ENCODE assay signal across 24 mouse cellular contexts in the genomic region with DNA sequence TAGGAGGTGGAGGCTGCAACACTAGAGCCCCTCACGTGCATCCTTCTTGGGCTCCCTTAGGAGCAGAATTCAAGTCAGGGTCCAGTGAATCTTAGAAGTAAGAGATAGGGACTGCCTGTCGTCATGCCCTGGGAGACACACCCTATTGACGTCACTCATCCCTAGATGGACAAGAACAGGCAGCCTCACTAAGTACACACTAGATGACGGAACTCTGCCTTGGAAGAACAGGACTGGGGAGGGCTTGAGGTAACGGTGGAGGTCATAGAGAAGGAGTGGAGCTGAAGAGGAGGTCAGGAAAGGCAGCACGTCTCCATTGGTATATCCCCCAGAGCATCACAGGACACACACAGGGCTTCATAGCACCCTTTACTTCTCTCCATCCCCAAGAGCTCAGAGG. TPM values are rescaled to one million over a fixed set of nuclear protein-coding genes. Genes with fewer than 3 reads are reported as not detected.
A peak's percentile ranks its signal among the peaks of the same experiment; 100 is the strongest.
DNase-seq lines count a peak whose midpoint lies in the region; ATAC-seq lines count a peak whose summit lies in the region.
"Had no signal": no experiment of that assay in that cellular context is flagged by ENCODE, and none has a peak within 500 bp of the region (broad histone marks: within the 10 kb centered on the region; RNA-seq: fewer than 3 reads in every experiment).

No protein-coding gene starts in this region.

- H3K4me3 ChIP-seq in forebrain, embryonic 11.5 days (ENCODE audit: low read depth, low read length): no peak overlapping the region
- no peak overlapping the region for H3K4me3 ChIP-seq in forebrain, embryonic 13.5 days
- no peak overlapping the region for H3K4me3 ChIP-seq in heart, embryonic 10.5 days
- H3K4me3 ChIP-seq in midbrain, embryonic 11.5 days (ENCODE audit: low read depth, low read length): no peak overlapping the region
- no peak overlapping the region for H3K4me3 ChIP-seq in midbrain, embryonic 13.5 days (replicated peaks)
- H3K4me3 ChIP-seq: forebrain, embryonic 10.5 days; forebrain, embryonic 15.5 days; hindbrain, embryonic 10.5 days; hindbrain, embryonic 13.5 days had no signal

- no peaks in the 10 kb centered on the region for H3K4me1 ChIP-seq in forebrain, embryonic 11.5 days (replicated peaks; ENCODE audit: control insufficient read depth, insufficient read depth, low read length)
- H3K4me1 ChIP-seq in forebrain, embryonic 13.5 days: no peaks in the 10 kb centered on the region
- peaks cover under 1% of the 10 kb centered on the region; the same call in 1 of the 2 replicates for H3K4me1 ChIP-seq in heart, embryonic 10.5 days
- H3K4me1 ChIP-seq in midbrain, embryonic 11.5 days (ENCODE audit: control insufficient read depth, insufficient read depth, low read length): no peaks in the 10 kb centered on the region
- no peaks in the 10 kb centered on the region for H3K4me1 ChIP-seq in midbrain, embryonic 13.5 days (replicated peaks)
- H3K4me1 ChIP-seq: forebrain, embryonic 10.5 days; forebrain, embryonic 15.5 days; hindbrain, embryonic 10.5 days; hindbrain, embryonic 13.5 days had no signal

- no peak overlapping the region for H3K9ac ChIP-seq in forebrain, embryonic 11.5 days (ENCODE audit: low read length)
- no peak overlapping the region for H3K9ac ChIP-seq in forebrain, embryonic 13.5 days
- no peak overlapping the region for H3K9ac ChIP-seq in midbrain, embryonic 11.5 days (ENCODE audit: low read length)
- no peak overlapping the region for H3K9ac ChIP-seq in midbrain, embryonic 13.5 days (replicated peaks)
- H3K9ac ChIP-seq: forebrain, embryonic 15.5 days; hindbrain, embryonic 13.5 days had no signal

- no peaks in the 10 kb centered on the region for H3K9me3 ChIP-seq in forebrain, embryonic 11.5 days (ENCODE audit: control insufficient read depth, low read length)
- H3K9me3 ChIP-seq in forebrain, embryonic 13.5 days (replicated peaks): no peaks in the 10 kb centered on the region
- H3K9me3 ChIP-seq in heart, embryonic 10.5 days: no peaks in the 10 kb centered on the region
- H3K9me3 ChIP-seq in midbrain, embryonic 11.5 days (ENCODE audit: control insufficient read depth, low read length): no peaks in the 10 kb centered on the region
- no peaks in the 10 kb centered on the region for H3K9me3 ChIP-seq in midbrain, embryonic 13.5 days
- H3K9me3 ChIP-seq: forebrain, embryonic 10.5 days; forebrain, embryonic 15.5 days; hindbrain, embryonic 10.5 days; hindbrain, embryonic 13.5 days had no signal

- H3K4me2 ChIP-seq in forebrain, embryonic 11.5 days (ENCODE audit: low read depth, low read length, severe bottlenecking): no peak overlapping the region
- H3K4me2 ChIP-seq in forebrain, embryonic 13.5 days: no peak overlapping the region
- H3K4me2 ChIP-seq in midbrain, embryonic 11.5 days: no peak overlapping the region
- H3K4me2 ChIP-seq in midbrain, embryonic 13.5 days (replicated peaks): no peak overlapping the region
- H3K4me2 ChIP-seq: forebrain, embryonic 15.5 days; heart, embryonic 11.5 days; hindbrain, embryonic 13.5 days had no signal

- WGBS in forebrain, embryonic 11.5 days: 88% methylated on average over 6 of the region's 6 CpGs
- WGBS in forebrain, embryonic 13.5 days: 94% methylated on average over 6 of the region's 6 CpGs
- 92% methylated on average over 6 of the region's 6 CpGs for WGBS in heart, embryonic 10.5 days
- 91% methylated on average over 6 of the region's 6 CpGs for WGBS in midbrain, embryonic 11.5 days
- whole genome bisulfite sequencing in midbrain, embryonic 13.5 days: 91% methylated on average over 6 of the region's 6 CpGs

- DNase-seq in forebrain, embryonic 11.5 days (ENCODE audit: low spot score): peak; percentile 23
- peak; percentile 63 for DNase-seq in heart, embryonic 10.5 days (ENCODE audit: low spot score)
- no peak for DNase-seq in heart, adult 8-10 months (ENCODE audit: low spot score)
- DNase-seq in midbrain, embryonic 11.5 days (ENCODE audit: low spot score, missing footprints): peak; percentile 28
- peak; percentile 3 for DNase-seq in urinary bladder, postnatal 10 days (ENCODE audit: low spot score)
- no peak for DNase-seq in urinary bladder, postnatal 25 days (ENCODE audit: low spot score)
- DNase-seq: adrenal gland, adult 8-10 months; adrenal gland, postnatal 25 days; cerebellum, adult 11-12 months; cerebellum, adult 8-10 months; cerebellum, postnatal 10 days; cerebellum, postnatal 36 days; heart, adult 18-20 months; heart, postnatal 36 days had no signal

- ATAC-seq in forebrain, embryonic 11.5 days (replicated peaks; ENCODE audit: low FRiP score): no peak
- no peak for ATAC-seq in forebrain, embryonic 13.5 days
- no peak for ATAC-seq in midbrain, embryonic 11.5 days (ENCODE audit: low FRiP score)
- no peak for ATAC-seq in midbrain, embryonic 13.5 days
- ATAC-seq: activated CD4-positive, CD25-positive, alpha-beta regulatory T cell, adult 4 months; forebrain, embryonic 15.5 days; hindbrain, embryonic 16.5 days had no signal

- no peaks in the 10 kb centered on the region for H3K27me3 ChIP-seq in forebrain, embryonic 11.5 days (ENCODE audit: control insufficient read depth, insufficient read depth, low read length)
- H3K27me3 ChIP-seq in forebrain, embryonic 13.5 days: no peaks in the 10 kb centered on the region
- no peaks in the 10 kb centered on the region for H3K27me3 ChIP-seq in heart, embryonic 10.5 days (ENCODE audit: insufficient read depth, poor library complexity, severe bottlenecking)
- H3K27me3 ChIP-seq in midbrain, embryonic 11.5 days (ENCODE audit: control insufficient read depth, insufficient read depth, low read length): no peaks in the 10 kb centered on the region
- no peaks in the 10 kb centered on the region for H3K27me3 ChIP-seq in midbrain, embryonic 13.5 days
- H3K27me3 ChIP-seq: forebrain, embryonic 15.5 days; hindbrain, embryonic 13.5 days had no signal

- peaks cover 3% of the 10 kb centered on the region; the same call in 1 of the 2 replicates for H3K36me3 ChIP-seq in forebrain, embryonic 11.5 days (ENCODE audit: control insufficient read depth, insufficient read depth, low read length)
- H3K36me3 ChIP-seq in forebrain, embryonic 13.5 days (ENCODE audit: poor library complexity, severe bottlenecking): peaks cover 94% of the 10 kb centered on the region
- H3K36me3 ChIP-seq in heart, embryonic 10.5 days: peaks cover 91% of the 10 kb centered on the region
- peaks cover 18% of the 10 kb centered on the region for H3K36me3 ChIP-seq in midbrain, embryonic 11.5 days (ENCODE audit: control insufficient read depth, insufficient read depth, low read length)
- H3K36me3 ChIP-seq in midbrain, embryonic 13.5 days: peaks cover 97% of the 10 kb centered on the region

- H3K27ac ChIP-seq in forebrain, embryonic 11.5 days (ENCODE audit: low read depth, low read length): no peak overlapping the region
- no peak overlapping the region for H3K27ac ChIP-seq in forebrain, embryonic 13.5 days
- no peak overlapping the region for H3K27ac ChIP-seq in heart, embryonic 10.5 days
- no peak overlapping the region for H3K27ac ChIP-seq in midbrain, embryonic 11.5 days (ENCODE audit: low read depth, low read length)
- no peak overlapping the region for H3K27ac ChIP-seq in midbrain, embryonic 13.5 days
- H3K27ac ChIP-seq: forebrain, embryonic 10.5 days; forebrain, embryonic 15.5 days; hindbrain, embryonic 10.5 days; hindbrain, embryonic 13.5 days had no signal

RNA-seq across cellular contexts. Expression of a gene that starts 19.7 kb away (rescaled TPM):
- 0.24 and 0.55 TPM in 2 replicates for polyA plus RNA-seq in forebrain, embryonic 11.5 days (2014; fragmentation: Nextera tagmentation; extraction: Ambion mirVana)
- polyA plus RNA-seq in forebrain, embryonic 13.5 days (2015; fragmentation: Nextera tagmentation; extraction: Ambion mirVana): 0.35 and 0.58 TPM in 2 replicates
- polyA plus RNA-seq in heart, embryonic 10.5 days (2016; fragmentation: Nextera tagmentation; extraction: Ambion mirVana): 0.30 and 0.63 TPM in 2 replicates
- total RNA-seq in heart, adult 8-10 months (2022): under 1 TPM in 3 of 4 experiments, not detected in 1; 0.09 to 0.31 (median 0.13) TPM
- 0.08 and 0.21 TPM in 2 replicates for polyA plus RNA-seq in midbrain, embryonic 11.5 days (2014; fragmentation: Nextera tagmentation; extraction: Ambion mirVana)
- polyA plus RNA-seq in midbrain, embryonic 13.5 days (2015; fragmentation: Nextera tagmentation; extraction: Ambion mirVana): 0.36 and 0.62 TPM in 2 replicates
- polyA plus RNA-seq: embryonic facial prominence, embryonic 11.5 days had no signal

Comparison
In these comparisons a context has a peak if more than half of its experiments do, and no peak if none do; other contexts are left out.
1. DNase-seq: peak in forebrain, embryonic 11.5 days (single experiment), heart, embryonic 10.5 days (single experiment), midbrain, embryonic 11.5 days (single experiment) and urinary bladder, postnatal 10 days (single experiment); none in heart, adult 8-10 months (single experiment) and urinary bladder, postnatal 25 days (single experiment).